Mouse (Mus musculus) heart, postnatal 10 days (tissue): ENCODE data around the gene Aebp2. TPM values are rescaled to one million over a fixed set of nuclear protein-coding genes. Genes with fewer than 3 reads are reported as not detected.
"Not testable (repeated sequence)": the region's sequence is repeated elsewhere in the genome, so short reads cannot be mapped to it uniquely, and the experiment has no call there.

ENCODE experiments used
- DNase-seq, 2 experiments: peaks; one replicate each; pipeline ENCODE4 v3.0.0; 2021
- intact Hi-C: fragments of 180-260 bp; cut with DNase I; formaldehyde crosslinking; loops from one replicate; pipeline ENCODE4 v1.15.1; 2025
- total RNA-seq, 2 experiments: library from RNA; stranded (reverse); gene quantifications; 2 replicates each; pipeline ENCODE4 v1.2.3; 2021

Aebp2 gene
- total RNA-seq, 2 experiments from 2014 or later, result 47.2 to 51.0 TPM

GRCm38 (mm10) chr6:140646892-140647291 lies 24.4 kb downstream of the Aebp2 start:
- intact Hi-C loops, result no loop called here
- DNase-seq, result peak; percentile 42 to 44

- intact Hi-C loops, result no loop called here
- no peak for DNase-seq
These were observed 27.3 kb downstream of the Aebp2 start for GRCm38 (mm10) chr6:140649812-140650211.

GRCm38 (mm10) chr6:140651923-140652322 lies 29.5 kb downstream of the Aebp2 start:
- intact Hi-C loops, result no loop called here

GRCm38 (mm10) chr6:140655451-140655850 lies 33.0 kb downstream of the Aebp2 start:
- no peak for DNase-seq
- intact Hi-C loops, result no loop called here

More at GRCm38 (mm10) chr6:140651923-140652322, 29.5 kb downstream of the Aebp2 start:
- DNase-seq, result no peak

GRCm38 (mm10) chr6:140656991-140657390 lies 34.5 kb downstream of the Aebp2 start:
- no peak for DNase-seq
- intact Hi-C loops, result no loop called here

- intact Hi-C loops, result no loop called here
- DNase-seq, result no peak
These were observed 35.6 kb downstream of the Aebp2 start for GRCm38 (mm10) chr6:140657920-140658522.

GRCm38 (mm10) chr6:140661111-140661510 lies 38.6 kb downstream of the Aebp2 start:
- intact Hi-C loops, result no loop called here

GRCm38 (mm10) chr6:140661777-140662176 lies 39.3 kb downstream of the Aebp2 start:
- no peak for DNase-seq
- intact Hi-C loops, result no loop called here

More at GRCm38 (mm10) chr6:140661111-140661510, 38.6 kb downstream of the Aebp2 start:
- no peak for DNase-seq

GRCm38 (mm10) chr6:140662290-140662689 lies 39.8 kb downstream of the Aebp2 start:
- peak; percentile 20 to 25 for DNase-seq
- intact Hi-C loops, result no loop called here

GRCm38 (mm10) chr6:140662697-140663096 lies 40.2 kb downstream of the Aebp2 start:
- intact Hi-C loops, DNase-seq: not testable (repeated sequence)

GRCm38 (mm10) chr6:140664611-140665010 lies 42.1 kb downstream of the Aebp2 start:
- no peak for DNase-seq

GRCm38 (mm10) chr6:140666486-140667240 lies 44.2 kb downstream of the Aebp2 start:
- intact Hi-C loops, result no loop called here
- peak; percentile 39 to 46 for DNase-seq

More at GRCm38 (mm10) chr6:140664611-140665010, 42.1 kb downstream of the Aebp2 start:
- intact Hi-C loops, result no loop called here

- DNase-seq, result no peak
- intact Hi-C loops, result no loop called here
These were observed 44.9 kb downstream of the Aebp2 start for GRCm38 (mm10) chr6:140667289-140667906.

- intact Hi-C loops, result no loop called here
- no peak for DNase-seq
These were observed 52.0 kb downstream of the Aebp2 start for GRCm38 (mm10) chr6:140674414-140674813.

- intact Hi-C loops, result no loop called here
- no peak for DNase-seq
These were observed 53.6 kb downstream of the Aebp2 start for GRCm38 (mm10) chr6:140676094-140676493.

- no peak for DNase-seq
- intact Hi-C loops, result no loop called here
These were observed 54.6 kb downstream of the Aebp2 start for GRCm38 (mm10) chr6:140677041-140677440.

GRCm38 (mm10) chr6:140677960-140678359 lies 55.5 kb downstream of the Aebp2 start:
- peak in 1 of 2 experiments; percentile 24 for DNase-seq
- intact Hi-C loops, result no loop called here

- intact Hi-C loops, result no loop called here
- DNase-seq, result peak in 1 of 2 experiments; percentile 43
These were observed 56.3 kb downstream of the Aebp2 start for GRCm38 (mm10) chr6:140678658-140679271.

- intact Hi-C loops, result no loop called here
- DNase-seq, result no peak
These were observed 58.2 kb downstream of the Aebp2 start for GRCm38 (mm10) chr6:140680713-140681112.

- intact Hi-C loops, result no loop called here
- no peak for DNase-seq
These were observed 60.4 kb downstream of the Aebp2 start for GRCm38 (mm10) chr6:140682829-140683228.

- intact Hi-C loops, result no loop called here
- DNase-seq, result no peak
These were observed 61.9 kb downstream of the Aebp2 start for GRCm38 (mm10) chr6:140684403-140684802.
